Mouse (Mus musculus) frontal cortex, postnatal 10 days (tissue): ENCODE results near the gene Odam.

ENCODE experiments used
- DNase-seq, 2 experiments: peaks; one replicate each; pipeline ENCODE4 v3.0.0; 2022; ENCODE audit warnings: low spot score in 2 of 2, mixed read lengths in 1 of 2

Gene Odam

DNA sequence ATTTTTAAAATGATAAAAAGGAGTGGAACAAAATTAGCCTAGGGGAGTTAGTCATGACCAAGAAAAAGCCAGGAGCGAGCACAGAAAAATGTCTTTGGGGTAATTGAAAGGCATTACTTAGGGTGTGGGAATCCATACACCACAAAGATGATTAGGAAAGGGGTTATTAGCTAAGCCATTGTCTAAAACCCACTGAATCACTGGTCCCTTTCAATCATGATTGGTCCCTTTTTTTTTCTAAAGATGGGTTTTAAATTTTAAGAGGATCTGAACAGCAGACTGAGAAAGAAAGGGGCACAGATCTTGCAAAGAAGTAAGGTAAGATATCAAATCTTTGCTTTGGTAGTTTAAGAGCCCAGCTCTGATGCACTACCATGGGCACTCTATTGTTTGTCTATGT is at the start of gene Odam:
Odam (plus strand) TSS at position 301 of the 400 bp plus-strand sequence.
- DNase-seq = no peak

DNA sequence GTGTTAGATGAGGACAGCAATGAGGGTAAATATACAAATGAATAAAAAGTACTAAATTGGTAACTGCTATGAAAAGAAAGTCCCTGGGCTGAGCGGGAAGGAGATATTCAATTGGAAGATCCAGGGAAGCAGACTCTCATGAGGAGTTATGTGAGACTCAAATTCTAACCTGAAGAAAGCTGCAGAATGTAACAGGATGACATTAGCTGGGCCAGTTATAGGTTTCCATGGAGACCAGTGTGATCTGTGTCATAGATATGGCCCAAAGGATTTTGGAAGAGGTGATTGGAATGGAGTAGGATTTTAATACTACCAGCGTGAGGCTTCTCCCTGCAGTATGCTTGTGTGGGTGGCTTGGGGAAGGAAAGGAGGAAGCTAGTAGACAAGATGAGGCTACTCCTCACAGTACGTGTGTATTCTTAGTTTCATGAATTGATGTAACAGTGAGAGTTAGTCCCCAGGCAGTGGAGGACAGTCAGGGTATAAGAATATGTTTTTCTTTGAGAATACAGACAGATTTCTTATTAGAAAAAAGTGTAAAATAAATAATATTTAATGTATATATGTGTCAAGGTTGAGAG is 29.6 kb upstream of the Odam start:
- DNase-seq = no peak

DNA sequence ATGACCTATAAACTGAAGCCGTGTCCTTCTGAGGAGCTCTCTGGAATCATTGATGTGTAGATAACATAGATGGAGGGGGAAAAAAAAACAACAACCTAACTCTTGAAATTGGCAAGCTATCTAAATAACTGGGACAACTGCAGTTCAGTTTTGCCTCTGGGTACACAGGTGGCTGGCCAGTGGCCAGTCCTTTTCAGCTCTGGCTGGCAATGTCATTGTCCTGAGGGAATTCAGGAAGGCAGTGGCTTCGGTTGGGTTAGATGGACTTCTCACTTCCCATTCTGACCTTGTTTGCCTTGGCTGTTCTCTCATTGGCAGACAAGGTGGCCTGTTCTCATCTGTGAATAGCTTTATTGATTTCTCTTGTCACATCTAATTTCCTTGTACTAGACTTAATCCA is 14.7 kb upstream of the Odam start:
- DNase-seq = no peak

DNA sequence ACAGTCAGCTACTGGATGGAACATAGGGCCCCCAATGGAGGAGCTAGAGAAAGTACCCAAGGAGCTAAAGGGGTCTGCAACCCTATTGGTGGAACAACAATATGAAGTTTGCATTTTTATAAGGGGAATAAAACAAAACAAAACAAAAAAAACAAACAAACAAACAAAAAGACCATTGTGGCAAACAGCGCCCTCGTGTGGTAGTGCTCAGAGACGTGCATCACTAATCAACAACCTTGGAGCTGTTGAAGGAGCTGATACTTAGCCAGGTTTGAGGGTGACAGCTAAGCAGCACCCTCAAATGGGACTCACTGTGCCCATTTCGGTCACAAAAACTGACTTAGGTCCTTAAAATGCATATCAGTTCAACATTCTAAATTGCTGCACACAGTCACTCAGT is 13.4 kb upstream of the Odam start:
- DNase-seq = no peak

DNA sequence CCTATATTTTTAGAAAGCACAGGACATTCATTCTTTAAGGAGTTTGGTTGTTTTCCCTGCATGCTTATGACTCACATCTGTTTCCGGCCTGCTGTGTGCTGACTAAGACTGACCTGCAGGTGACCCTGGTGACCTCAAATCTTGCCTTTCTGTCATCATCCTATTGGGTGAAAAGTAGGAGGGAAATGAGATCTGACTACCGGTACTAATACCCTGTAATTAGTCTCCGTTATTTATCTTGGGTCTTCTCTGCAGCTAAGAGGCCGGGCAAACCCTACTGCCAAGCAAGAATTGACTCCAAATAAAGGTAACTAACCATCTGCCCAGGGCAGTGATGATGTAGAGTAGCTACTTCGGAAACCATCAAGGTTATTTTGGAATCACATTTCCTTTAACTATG is 40.5 kb downstream of the Odam start, which contains the start of gene Csn3:
Csn3 (plus strand) TSS at position 208 of the 400 bp plus-strand sequence.
- no peak for DNase-seq

DNA sequence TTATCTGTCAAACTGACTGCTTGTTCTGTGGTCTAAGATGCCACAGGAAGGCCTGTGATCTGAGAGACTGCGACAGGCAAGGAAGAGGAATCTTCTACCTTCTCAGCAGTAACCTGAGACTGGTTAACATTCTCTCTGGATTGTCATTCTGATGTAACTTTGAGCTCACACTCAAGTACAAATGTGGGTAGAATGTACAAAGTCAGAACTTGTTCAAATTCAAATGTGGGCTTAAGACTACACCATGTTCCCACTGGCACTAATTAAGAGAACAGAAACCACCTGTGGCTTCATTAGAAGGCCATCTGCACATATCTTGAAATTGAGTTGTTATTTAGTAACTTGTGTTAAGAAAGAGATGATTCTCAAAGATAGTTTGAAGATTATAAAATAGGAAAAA is 46.8 kb downstream of the Odam start:
- no peak for DNase-seq

DNA sequence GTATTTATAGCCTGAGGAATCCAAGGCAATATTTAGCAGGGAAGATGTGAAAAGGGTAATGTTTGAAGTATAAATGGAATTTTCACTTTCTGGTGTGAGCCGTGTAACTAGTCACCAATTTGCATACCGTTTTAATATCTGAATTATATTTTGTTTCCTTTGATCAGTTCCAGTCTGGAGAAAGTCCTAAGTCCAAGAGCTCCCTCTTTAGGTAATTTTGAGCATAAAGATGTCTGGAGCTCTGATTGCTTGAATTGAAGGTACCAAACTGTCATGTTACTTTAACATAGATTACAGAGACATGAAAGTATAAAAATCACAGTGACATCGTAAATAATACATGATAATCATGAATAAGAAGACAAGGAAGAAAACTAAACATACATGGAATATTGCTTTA is 55.9 kb downstream of the Odam start:
- DNase-seq = no peak

DNA sequence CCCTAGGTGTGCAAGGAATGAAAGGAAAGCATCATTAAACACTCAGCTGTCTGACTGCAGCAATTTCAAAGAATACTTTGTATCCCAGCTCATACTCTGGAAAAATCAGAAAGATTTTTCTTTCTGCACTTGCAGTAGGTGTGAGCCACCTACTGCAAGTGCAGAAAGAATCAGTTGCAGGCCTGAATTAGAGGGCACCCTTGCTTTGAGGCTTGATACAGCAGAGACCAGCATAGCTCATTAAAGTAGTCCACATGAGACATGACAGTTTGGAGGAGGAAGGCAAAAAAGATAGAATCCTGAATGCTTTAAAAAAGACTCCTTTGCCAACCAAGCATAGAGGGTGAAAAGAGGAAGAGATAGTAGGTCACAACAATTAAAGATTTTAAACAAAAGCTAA is 57.7 kb downstream of the Odam start:
- DNase-seq = no peak
